Mouse (Mus musculus) liver, embryonic 14.5 days (tissue): Measurements from ENCODE around the gene Ccdc87.

ENCODE experiments used
- CTCF ChIP-seq: IDR thresholded peaks from 2 replicates; pipeline ENCODE4 v1.5.1; 2016; ENCODE audit warnings: antibody characterized with exemption, low read depth, control low read depth
- EP300 ChIP-seq: IDR thresholded peaks from 2 replicates; pipeline ENCODE4 v1.6.1; 2016; ENCODE audit warnings: antibody characterized with exemption, low read depth

- TF ChIP-seq CTCF (no peak), EP300 (no peak)
These were observed 11.1 kb downstream of the Ccdc87 start for GRCm38 (mm10) chr19:4850281-4850680.
